Comparison of ENCODE assay signal across 15 mouse cellular contexts in the genomic region with DNA sequence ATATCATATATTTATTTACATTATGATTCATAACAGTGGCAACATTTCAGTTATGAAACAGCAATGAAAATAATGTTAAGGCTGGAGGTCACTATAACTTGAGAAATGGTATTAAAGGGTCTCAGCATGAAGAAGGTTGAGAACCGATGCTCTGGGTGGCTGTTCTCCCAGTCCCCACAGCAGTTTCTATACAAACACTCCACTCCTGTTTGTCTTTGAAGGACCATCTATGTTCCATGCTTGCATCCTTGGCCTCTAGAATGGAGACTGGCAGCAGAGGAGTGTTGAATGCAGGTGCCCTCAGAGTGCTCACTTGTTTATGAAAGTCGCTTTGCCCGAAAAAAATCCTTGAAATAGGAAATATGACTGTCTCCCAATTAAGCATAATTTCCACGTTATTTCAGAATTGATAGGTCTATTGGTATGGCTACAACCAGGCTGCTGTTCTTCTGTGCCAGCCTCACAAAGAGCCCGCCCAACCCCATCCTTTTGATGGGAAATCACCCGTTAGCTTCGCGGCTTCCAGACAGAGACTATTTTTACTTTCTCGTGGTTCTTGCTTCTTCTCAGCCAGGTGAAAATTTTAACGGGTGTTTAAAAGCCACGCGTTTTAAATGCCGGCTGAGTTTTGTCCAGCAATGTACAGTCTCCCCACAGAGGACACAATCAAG.
DNase-seq lines count a peak whose midpoint lies in the region; ATAC-seq and TF ChIP-seq lines count a peak whose summit lies in the region.
"Had no signal": no experiment of that assay in that cellular context is flagged by ENCODE, and none has a peak within 500 bp of the region (broad histone marks: within the 10 kb centered on the region; RNA-seq: fewer than 3 reads in every experiment).

No protein-coding gene starts in this region.

- 0 out of 2 replicates have a peak overlapping the region, but pooled peaks have one; percentile 29 for H3K4me3 ChIP-seq in hindbrain, embryonic 10.5 days
- H3K4me3 ChIP-seq in hindbrain, postnatal 0 days (ENCODE audit: low read length), result no peak overlapping the region
- H3K4me3 ChIP-seq in embryonic facial prominence, embryonic 13.5 days, result no peak overlapping the region
- H3K4me3 ChIP-seq: limb, embryonic 15.5 days; liver, embryonic 15.5 days; myocyte had no signal

- no peak overlapping the region for H3K4me2 ChIP-seq in hindbrain, postnatal 0 days (ENCODE audit: low read depth, low read length)
- H3K4me2 ChIP-seq in embryonic facial prominence, embryonic 13.5 days, result peak overlapping the region; percentile 55; the same call in 1 of the 2 replicates

- no peak for TF ChIP-seq CTCF in hindbrain, postnatal 0 days (IDR thresholded peaks at IDR 0.05; ENCODE audit: low read depth)

- H3K4me1 ChIP-seq in hindbrain, embryonic 10.5 days (replicated peaks), result peaks cover 19% of the 10 kb centered on the region; the same call in 1 of the 2 replicates
- peaks cover 4% of the 10 kb centered on the region; the same call in 1 of the 2 replicates for H3K4me1 ChIP-seq in hindbrain, postnatal 0 days (ENCODE audit: insufficient read depth, low read length)
- H3K4me1 ChIP-seq in embryonic facial prominence, embryonic 13.5 days, result peaks cover 12% of the 10 kb centered on the region; the same call in 1 of the 2 replicates
- H3K4me1 ChIP-seq: liver, embryonic 15.5 days had no signal

- 32% methylated on average over 13 of the region's 13 CpGs for WGBS in hindbrain, embryonic 10.5 days
- WGBS in hindbrain, postnatal 0 days, result 25% methylated on average over 13 of the region's 13 CpGs
- 31% methylated on average over 13 of the region's 13 CpGs for WGBS in embryonic facial prominence, embryonic 13.5 days

- H3K27me3 ChIP-seq in hindbrain, embryonic 10.5 days (ENCODE audit: insufficient read depth, poor library complexity, severe bottlenecking), result peaks cover 100% of the 10 kb centered on the region
- H3K27me3 ChIP-seq in hindbrain, postnatal 0 days (ENCODE audit: insufficient read depth, low read length), result peaks cover 81% of the 10 kb centered on the region
- H3K27me3 ChIP-seq in embryonic facial prominence, embryonic 13.5 days, result peaks cover 63% of the 10 kb centered on the region

- no peak for ATAC-seq in hindbrain, postnatal 0 days
- no peak for ATAC-seq in embryonic facial prominence, embryonic 13.5 days (ENCODE audit: insufficient number of reproducible peaks, insufficient read depth, low FRiP score, low TSS enrichment, low read depth)
- no peak for ATAC-seq in erythroid progenitor cell, adult 5-6 weeks (replicated peaks; ENCODE audit: low FRiP score, poor library complexity, severe bottlenecking)

- DNase-seq in hindbrain, embryonic 10.5 days (ENCODE audit: low spot score), result no peak
- no peak for DNase-seq in hindbrain, postnatal 0 days (ENCODE audit: low spot score)
- DNase-seq in retina, embryonic 14.5 days (ENCODE audit: low spot score), result peak; percentile 50
- no peak for DNase-seq in retina, postnatal 1 day
- DNase-seq in spleen, postnatal 36 days (ENCODE audit: low spot score in 2 of 2), result no peak
- DNase-seq: cerebellum, adult 11-12 months; kidney, adult 9 months; right cerebral cortex, adult 18-20 months had no signal

- H3K36me3 ChIP-seq in hindbrain, embryonic 10.5 days, result no peaks in the 10 kb centered on the region
- no peaks in the 10 kb centered on the region for H3K36me3 ChIP-seq in hindbrain, postnatal 0 days (ENCODE audit: insufficient read depth, low read length)
- H3K36me3 ChIP-seq in embryonic facial prominence, embryonic 13.5 days, result no peaks in the 10 kb centered on the region
- H3K36me3 ChIP-seq: G1E; heart, embryonic 12.5 days; limb, embryonic 15.5 days; liver, embryonic 15.5 days had no signal

- H3K9ac ChIP-seq in hindbrain, postnatal 0 days (replicated peaks; ENCODE audit: low read length), result no peak overlapping the region
- H3K9ac ChIP-seq in embryonic facial prominence, embryonic 13.5 days, result no peak overlapping the region
- H3K9ac ChIP-seq: heart, embryonic 12.5 days; limb, embryonic 15.5 days; liver, embryonic 15.5 days had no signal

- H3K27ac ChIP-seq in hindbrain, embryonic 10.5 days, result no peak overlapping the region
- H3K27ac ChIP-seq in hindbrain, postnatal 0 days, result no peak overlapping the region
- no peak overlapping the region for H3K27ac ChIP-seq in embryonic facial prominence, embryonic 13.5 days
- H3K27ac ChIP-seq: limb, embryonic 15.5 days; liver, embryonic 15.5 days had no signal

- no peaks in the 10 kb centered on the region for H3K9me3 ChIP-seq in hindbrain, embryonic 10.5 days
- no peaks in the 10 kb centered on the region for H3K9me3 ChIP-seq in hindbrain, postnatal 0 days (ENCODE audit: low read length)
- H3K9me3 ChIP-seq in embryonic facial prominence, embryonic 13.5 days, result no peaks in the 10 kb centered on the region
- H3K9me3 ChIP-seq: G1E; heart, embryonic 12.5 days; limb, embryonic 15.5 days; liver, embryonic 15.5 days had no signal
